Mouse (Mus musculus) gonadal fat pad, adult 2 months (tissue): Measurements from ENCODE around the gene Ptpru. TPM values are rescaled to one million over a fixed set of nuclear protein-coding genes. Genes with fewer than 3 reads are reported as not detected.

ENCODE experiments used
- DNase-seq: peaks from one replicate; pipeline ENCODE4 v3.0.0-alpha.2; 2012; ENCODE audit warnings: low read depth
- polyA plus RNA-seq: library from polyadenylated mRNA; depleted of rRNA; stranded (reverse); fragments of >200 nt; gene quantifications from 2 replicates; pipeline ENCODE4 v1.2.3, GENCODE M21; 2012; rRNA removed

The Ptpru gene
- 10.0 and 11.5 TPM in 2 replicates for polyA plus RNA-seq

GRCm38 (mm10) chr4:131837872-131838524, at the start of gene Ptpru:
Gene Ptpru, minus strand, starts transcription at chr4:131838288.
- no peak for DNase-seq

GRCm38 (mm10) chr4:131885376-131885775, 47.3 kb upstream of the Ptpru start:
- no peak for DNase-seq

DNA sequence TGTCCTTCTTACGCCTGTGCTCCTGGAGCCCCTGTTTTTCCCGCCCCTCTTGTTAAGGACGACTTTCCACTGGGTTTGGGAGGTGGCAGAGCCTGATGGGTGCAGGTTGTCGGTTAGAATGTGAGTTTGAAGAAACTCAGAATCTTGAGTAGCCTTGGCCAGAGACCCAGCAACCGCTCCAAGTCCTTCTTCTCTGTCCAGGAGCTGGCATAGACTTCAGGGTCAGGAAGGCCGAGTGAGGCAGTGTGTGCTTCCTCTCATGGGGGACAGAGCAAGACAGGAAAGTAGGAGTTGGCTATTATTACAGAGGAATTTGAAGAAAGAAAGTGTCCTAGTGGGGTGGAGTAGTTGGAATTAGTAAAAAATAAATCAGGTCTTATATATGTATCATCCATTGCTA, 45.5 kb upstream of the Ptpru start:
- DNase-seq = no peak

- DNase-seq = no peak
Observed at GRCm38 (mm10) chr4:131881306-131881705, 43.2 kb upstream of the Ptpru start.

- no peak for DNase-seq
Observed at GRCm38 (mm10) chr4:131879692-131880091, 41.6 kb upstream of the Ptpru start.

- no peak for DNase-seq
Observed at GRCm38 (mm10) chr4:131876836-131877235, 38.7 kb upstream of the Ptpru start.

DNA sequence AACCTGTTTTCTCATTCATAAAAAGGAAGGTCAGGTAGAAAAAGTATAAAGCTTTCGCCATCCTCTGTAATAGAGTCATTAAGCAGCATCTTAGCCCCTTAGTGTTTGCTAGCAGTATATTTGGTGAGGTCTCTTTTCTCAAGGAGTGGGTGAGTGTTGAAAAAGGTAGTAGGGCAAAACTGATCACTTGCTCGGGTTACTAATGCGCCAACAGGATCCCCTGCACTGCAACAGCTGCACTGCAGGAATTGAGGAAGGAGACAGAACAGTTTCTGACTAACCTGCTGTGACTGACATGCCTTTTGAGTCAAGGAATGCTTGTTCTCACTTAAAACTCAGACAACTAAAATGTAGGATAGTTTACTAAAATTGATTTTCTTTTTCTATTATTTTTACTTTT, 37.2 kb upstream of the Ptpru start:
- DNase-seq = no peak

DNA sequence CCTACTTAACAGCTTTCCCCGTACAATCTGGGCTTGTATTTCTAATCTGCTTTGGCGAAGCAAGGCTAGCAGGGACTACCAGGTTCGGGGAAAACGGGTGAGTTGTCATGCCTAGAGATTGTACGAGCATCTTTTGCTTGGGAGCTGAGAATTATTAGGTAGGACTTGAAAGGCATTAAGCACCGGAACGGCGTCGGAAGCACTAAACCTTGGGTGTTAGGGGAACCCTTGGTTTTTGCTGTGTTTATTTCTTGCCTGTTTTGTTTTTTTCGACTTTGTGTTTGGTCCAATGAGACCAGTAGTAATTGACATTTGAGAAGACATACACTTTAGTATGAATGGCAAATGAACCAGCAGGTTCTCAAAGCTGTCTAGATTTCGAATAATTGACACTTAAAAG, 36.5 kb upstream of the Ptpru start:
- no peak for DNase-seq

DNA sequence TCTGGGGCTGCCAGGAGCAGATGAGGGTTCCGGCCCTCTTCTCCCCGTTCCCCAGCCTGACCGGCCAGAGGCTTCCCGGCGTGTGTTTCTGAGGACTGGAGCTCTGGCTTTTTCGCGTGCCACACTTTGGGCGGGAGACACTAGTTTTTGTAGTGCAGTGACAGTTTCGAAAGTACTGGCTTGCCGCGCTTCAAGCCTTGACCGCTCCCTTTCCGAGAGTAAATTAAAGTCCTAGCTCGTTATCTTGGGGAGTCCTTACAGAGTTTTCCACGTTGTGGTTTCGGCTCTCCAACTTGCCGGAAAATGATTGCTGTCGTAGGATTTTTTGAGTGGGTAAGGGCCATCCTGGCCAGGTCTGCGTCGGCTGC, 36.1 kb upstream of the Ptpru start:
- no peak for DNase-seq

DNA sequence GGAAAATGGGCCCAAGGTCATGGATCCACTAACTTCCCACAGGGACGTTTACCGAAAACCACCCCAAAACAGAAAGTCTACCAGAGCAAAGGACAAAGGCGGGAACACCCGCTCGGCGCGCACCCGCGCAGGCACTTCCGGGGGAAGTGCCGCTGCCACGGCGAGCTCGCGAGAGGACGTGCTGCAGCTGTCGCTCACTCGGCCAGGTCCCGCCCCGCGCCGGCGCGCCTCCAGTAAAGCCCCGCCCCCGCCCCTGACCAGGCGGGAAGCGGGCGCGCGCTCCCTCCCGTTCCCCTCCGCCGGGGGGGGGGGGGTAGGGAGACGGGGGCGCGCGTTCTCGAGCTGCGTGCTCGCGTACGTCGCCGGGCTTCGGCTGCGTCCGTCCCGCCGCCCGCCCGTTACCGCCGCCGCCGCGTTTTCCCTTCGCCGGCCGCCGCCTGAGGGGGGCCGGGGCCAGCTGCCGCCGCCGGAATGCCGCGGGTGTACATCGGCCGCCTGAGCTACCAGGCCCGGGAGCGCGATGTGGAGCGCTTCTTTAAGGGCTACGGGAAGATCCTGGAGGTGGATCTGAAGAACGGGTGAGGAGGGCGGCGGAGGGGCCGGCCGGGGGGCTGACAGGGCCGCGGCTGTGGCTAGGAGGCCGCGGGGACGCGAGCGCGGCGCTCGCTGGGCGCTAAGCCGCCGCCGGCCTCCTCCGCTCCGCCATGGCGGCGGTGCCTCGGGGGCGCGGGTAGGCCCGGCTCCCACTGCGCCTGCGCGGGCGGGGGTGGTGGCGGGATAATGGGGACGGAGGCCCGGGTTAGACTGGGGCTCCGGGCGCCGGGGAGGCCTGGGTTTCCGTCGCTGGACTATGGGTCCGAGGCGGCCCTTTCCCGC, 35.4 kb upstream of the Ptpru start, which contains the start of gene Srsf4:
Srsf4 (plus strand) TSS at position 325 of the 876 bp plus-strand sequence.
- no peak for DNase-seq

DNA sequence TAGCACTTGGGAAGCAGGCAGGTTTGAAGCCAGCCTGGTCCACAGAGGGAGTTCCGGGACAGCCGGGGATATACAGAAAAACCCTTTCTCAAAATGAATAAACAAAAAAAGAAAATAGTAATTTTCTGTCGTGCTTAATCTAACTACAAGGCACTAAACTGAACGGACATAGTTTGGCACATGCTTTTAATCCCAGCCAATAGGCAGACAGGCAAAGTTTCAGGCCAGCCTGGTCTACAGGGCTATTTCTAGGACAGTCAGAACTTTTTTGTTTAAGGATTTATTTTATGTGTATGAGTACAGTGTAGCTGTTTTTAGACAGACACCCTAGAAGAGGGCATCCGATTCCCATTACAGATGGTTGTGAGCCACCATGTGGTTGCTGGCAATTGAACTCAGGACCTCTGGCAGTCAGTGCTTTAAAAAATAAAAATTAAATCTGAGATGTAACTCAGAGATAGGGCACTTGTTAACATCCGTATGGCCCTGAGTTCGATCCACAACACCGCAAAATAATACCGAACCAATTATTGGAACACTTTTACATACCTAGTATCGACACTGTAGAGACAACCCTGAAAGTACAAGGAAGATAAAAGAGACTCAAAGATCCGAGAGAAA, 34.7 kb upstream of the Ptpru start:
- no peak for DNase-seq

GRCm38 (mm10) chr4:131861341-131861739, 23.3 kb upstream of the Ptpru start:
- no peak for DNase-seq

DNA sequence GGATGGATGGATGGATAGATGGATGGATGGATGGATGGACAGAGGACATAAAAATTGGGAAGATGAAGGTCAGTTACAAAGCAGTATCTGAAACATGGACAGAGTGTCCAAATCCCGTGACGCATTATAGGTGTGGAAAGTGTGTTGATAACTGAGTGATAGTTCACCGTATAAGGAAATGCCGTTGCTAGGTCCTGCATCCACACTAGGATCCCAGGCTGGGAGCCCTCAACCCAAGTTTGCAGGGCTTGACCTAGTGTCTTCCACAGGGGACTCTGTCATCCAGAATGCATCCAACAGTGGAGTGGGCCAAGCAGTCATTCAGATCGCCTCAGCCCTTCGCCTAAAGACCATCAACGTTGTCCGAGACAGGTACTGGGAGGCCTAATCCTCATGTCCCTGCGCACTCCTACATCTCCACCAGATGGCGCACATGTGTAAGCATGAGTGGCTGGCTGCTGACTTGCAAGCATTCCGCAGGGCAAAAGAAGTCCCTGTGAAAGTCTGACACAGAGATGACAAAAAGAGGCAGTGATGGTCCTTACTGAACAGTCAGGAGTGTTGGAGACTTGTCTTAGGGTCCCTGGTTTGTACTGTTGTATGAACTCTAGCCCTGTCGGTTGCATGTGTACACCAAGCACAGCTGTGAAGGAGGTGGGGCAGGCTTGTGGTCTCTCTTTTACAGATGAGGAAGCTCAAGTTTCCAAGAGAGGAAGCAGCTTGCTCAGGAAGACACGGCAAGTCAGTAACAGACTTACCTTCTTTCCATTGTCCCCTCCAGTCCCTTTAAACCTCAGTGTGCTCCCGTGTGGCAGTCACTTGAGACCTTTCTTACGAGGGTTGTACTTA, 22.6 kb upstream of the Ptpru start:
- DNase-seq = no peak

GRCm38 (mm10) chr4:131854950-131855349, 16.9 kb upstream of the Ptpru start:
- DNase-seq = no peak

GRCm38 (mm10) chr4:131849986-131850638, 12.0 kb upstream of the Ptpru start:
- DNase-seq = no peak

DNA sequence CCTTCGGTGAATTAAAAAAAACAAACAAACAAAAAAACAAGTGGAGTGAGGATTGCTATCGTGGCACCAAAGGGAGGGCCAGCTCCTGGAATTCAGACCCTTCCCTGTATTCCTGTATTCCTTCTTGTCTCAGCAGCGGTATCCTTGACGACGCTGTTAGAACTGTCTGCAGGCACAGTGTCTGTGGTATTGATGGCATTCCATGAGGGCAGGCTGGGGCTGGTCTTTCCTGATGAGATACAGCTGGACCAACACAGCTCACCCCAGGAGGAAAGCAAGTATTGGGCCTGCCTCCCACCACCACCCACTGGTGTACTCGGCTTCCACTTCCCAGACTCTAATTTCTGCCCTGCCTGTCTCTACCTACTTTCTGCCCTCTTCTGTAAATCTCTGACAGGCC, 10.0 kb upstream of the Ptpru start:
- DNase-seq = no peak

- no peak for DNase-seq
Observed at GRCm38 (mm10) chr4:131845991-131846778, 8.1 kb upstream of the Ptpru start.

DNA sequence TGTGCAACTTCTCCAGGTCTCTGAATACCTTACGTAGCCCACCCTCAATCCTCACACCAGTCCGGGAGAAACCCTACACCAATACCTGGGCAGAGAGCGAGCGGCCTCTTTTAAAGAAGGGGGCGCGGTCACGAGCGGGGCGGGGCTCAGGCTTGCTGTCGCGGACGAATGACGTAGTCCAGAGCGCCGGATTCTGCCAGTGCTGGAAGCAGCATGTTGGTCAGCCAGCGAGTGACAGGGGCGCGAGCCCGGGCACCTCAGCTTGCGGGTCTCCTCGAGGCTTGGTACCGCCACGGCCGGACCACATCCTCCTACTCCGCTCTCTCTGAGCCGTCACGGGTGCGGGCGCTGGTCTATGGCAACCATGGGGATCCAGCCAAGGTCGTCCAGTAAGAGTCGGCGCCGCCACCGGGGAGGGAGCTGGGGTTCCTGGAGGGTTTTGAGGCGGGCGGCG, 5.2 kb upstream of the Ptpru start, which contains the start of gene Mecr:
Mecr (plus strand) TSS at position 181 of the 454 bp plus-strand sequence.
- DNase-seq = no peak

DNA sequence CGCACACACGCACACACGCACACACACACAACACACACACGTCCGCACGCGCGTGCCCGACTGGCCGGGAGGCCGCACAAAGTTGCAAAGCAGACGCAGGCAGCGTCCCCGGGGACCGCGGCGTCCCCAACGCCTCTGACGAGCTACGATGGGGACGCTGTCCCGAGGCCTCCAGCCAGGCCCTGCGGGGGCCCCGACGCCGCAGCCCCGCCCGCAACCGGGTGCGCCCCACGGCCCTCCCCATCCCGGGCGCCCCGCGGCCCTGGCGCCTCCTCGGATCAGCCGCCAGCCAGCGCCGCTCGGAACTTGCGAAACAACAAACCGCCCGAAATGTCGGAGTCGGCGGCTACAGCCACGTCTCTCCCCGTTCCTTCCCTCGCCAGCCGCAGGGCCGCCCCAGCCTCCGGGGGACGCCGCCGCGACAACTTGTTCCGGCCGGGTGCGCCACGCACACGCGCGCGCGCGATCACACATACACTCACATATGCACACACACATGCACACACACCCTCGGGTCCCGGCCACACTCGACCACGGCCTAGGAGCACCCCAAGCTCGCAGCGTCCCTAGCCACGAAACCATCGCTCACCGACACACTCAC, 1.1 kb downstream of the Ptpru start:
- DNase-seq = no peak

GRCm38 (mm10) chr4:131836351-131836881, 1.7 kb downstream of the Ptpru start:
- DNase-seq = no peak
